Mouse (Mus musculus): ENCODE measurements around the gene Fpr1.

GRCm38 (mm10) chr17:17856612-17857011 lies 27.1 kb downstream of the Fpr1 start:
- no peak for TF ChIP-seq CTCF (IDR thresholded peaks at IDR 0.05)
- no peak for TF ChIP-seq EP300 (IDR thresholded peaks at IDR 0.05)
